Mouse (Mus musculus) ES-Bruce4 (cell line): ENCODE results near the gene Actl10. TPM values are rescaled to one million over a fixed set of nuclear protein-coding genes. Genes with fewer than 3 reads are reported as not detected.

Source experiments
- H3K27ac ChIP-seq: 2 replicates; pipeline ENCODE4 v1.5.1; 2012; ENCODE audit warnings: low read length, inconsistent platforms; ENCODE audit not compliant: insufficient read depth
- H3K27me3 ChIP-seq: 2 replicates; pipeline ENCODE4 v1.6.1; 2012; ENCODE audit warnings: mild to moderate bottlenecking, low read length, inconsistent platforms; ENCODE audit not compliant: control insufficient read depth, poor library complexity, insufficient read depth, severe bottlenecking
- H3K36me3 ChIP-seq: 2 replicates; pipeline ENCODE4 v1.6.1; 2012; ENCODE audit warnings: inconsistent platforms, mild to moderate bottlenecking, low read length, moderate library complexity; ENCODE audit not compliant: control insufficient read depth, poor library complexity, insufficient read depth, severe bottlenecking
- H3K4me1 ChIP-seq: one replicate; pipeline ENCODE4 v1.8.1; 2011; ENCODE audit warnings: low read length; ENCODE audit not compliant: control insufficient read depth, insufficient read depth
- H3K4me3 ChIP-seq: 2 replicates; pipeline ENCODE4 v1.5.1; 2011; ENCODE audit warnings: low read depth, mild to moderate bottlenecking, low read length
- H3K9ac ChIP-seq: 2 replicates; pipeline ENCODE4 v1.6.1; 2012; ENCODE audit warnings: low read depth, mild to moderate bottlenecking, inconsistent platforms; ENCODE audit not compliant: poor library complexity, severe bottlenecking
- H3K9me3 ChIP-seq: replicated peaks from 2 replicates; pipeline ENCODE4 v1.6.1; 2012; ENCODE audit warnings: mild to moderate bottlenecking, low read length, inconsistent platforms; ENCODE audit not compliant: control insufficient read depth, poor library complexity, insufficient read depth, severe bottlenecking
- CTCF ChIP-seq: IDR thresholded peaks from one replicate; pipeline ENCODE4 v1.8.1; 2011; ENCODE audit warnings: low read depth, low read length
- EP300 ChIP-seq: IDR thresholded peaks from 2 replicates; pipeline ENCODE4 v1.6.1; 2011; ENCODE audit warnings: low read depth, low read length; ENCODE audit not compliant: insufficient read depth
- POLR2A ChIP-seq: IDR thresholded peaks from one replicate; pipeline ENCODE4 v1.8.1; 2011; ENCODE audit warnings: low read length; ENCODE audit not compliant: insufficient read depth
- polyA plus RNA-seq: library from polyadenylated mRNA; stranded (reverse); fragments of >200 nt; gene quantifications from 2 replicates; pipeline ENCODE4 v1.2.4, GENCODE M21; 2011; ENCODE audit warnings: low read depth; ENCODE audit not compliant: missing spikeins, insufficient read depth, insufficient read length

Actl10 gene
- polyA plus RNA-seq, 1 experiment = not detected

DNA sequence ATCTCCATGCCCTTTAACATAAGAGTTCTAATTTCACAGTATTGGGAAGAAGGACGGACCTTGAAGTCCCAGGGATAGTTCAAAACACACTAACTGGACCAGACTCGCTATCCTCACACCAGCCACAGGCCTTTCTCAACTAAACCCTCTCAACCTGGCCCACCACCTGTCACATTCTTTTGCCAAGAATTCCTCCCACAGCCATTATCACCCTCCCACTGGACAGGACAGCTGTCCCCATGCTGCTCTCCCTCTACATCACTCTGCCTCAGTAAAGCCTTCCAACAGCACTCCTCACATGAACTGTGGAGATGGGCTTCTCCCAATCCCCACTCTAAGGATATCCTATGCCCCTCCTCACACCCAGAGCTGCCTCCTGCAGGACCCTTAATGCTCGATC is 14.0 kb downstream of the Actl10 start:
- Histone ChIP-seq H3K4me3 (no peak overlapping the region), H3K36me3 (peaks cover 16% of the 10 kb centered on the region), H3K9ac (no peak overlapping the region), H3K27ac (no peak overlapping the region), H3K27me3 (no peaks in the 10 kb centered on the region), H3K4me1 (peaks cover 1% of the 10 kb centered on the region), H3K9me3 (no peaks in the 10 kb centered on the region)
- TF ChIP-seq POLR2A (no peak), EP300 (no peak), CTCF (no peak)

DNA sequence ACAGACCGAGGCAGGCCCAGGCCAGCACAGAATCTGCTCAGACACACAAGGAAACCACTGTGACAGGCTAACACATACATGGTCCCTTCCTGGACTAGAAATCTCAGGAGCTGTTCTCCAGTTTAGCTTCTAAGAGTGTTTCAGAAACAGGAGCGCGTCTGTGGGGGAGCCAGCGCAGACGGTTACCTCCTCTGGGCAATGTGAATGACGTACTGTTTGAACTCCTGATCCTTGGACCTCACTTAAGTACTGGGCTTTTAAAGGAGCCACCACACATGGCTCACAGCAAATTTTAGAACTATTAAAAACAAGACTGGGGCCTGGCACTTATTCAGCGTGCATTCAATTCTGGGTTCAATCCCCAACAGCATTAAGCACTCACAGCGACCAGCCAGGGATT is 15.1 kb downstream of the Actl10 start:
- no peak overlapping the region for H3K27ac ChIP-seq
- no peak for TF ChIP-seq EP300
- no peaks in the 10 kb centered on the region for H3K9me3 ChIP-seq
- peaks cover 15% of the 10 kb centered on the region for H3K36me3 ChIP-seq
- no peak overlapping the region for H3K9ac ChIP-seq
- no peak overlapping the region for H3K4me3 ChIP-seq
- no peaks in the 10 kb centered on the region for H3K27me3 ChIP-seq
- peaks cover 1% of the 10 kb centered on the region for H3K4me1 ChIP-seq

- peaks cover 1% of the 10 kb centered on the region for H3K4me1 ChIP-seq
- H3K9ac ChIP-seq = peak overlapping the region; percentile 85; the same call in 1 of the 2 replicates
- no peaks in the 10 kb centered on the region for H3K27me3 ChIP-seq
- no peak for TF ChIP-seq EP300
- TF ChIP-seq POLR2A = no peak
- no peak for TF ChIP-seq CTCF
- no peak overlapping the region for H3K27ac ChIP-seq
- no peaks in the 10 kb centered on the region for H3K9me3 ChIP-seq
- peak overlapping the region; percentile 99 for H3K4me3 ChIP-seq
- peaks cover 11% of the 10 kb centered on the region for H3K36me3 ChIP-seq
Observed at GRCm38 (mm10) chr2:154567766-154568165, 16.2 kb downstream of the Actl10 start.

- H3K9ac ChIP-seq = peak overlapping the region; percentile 85
- no peaks in the 10 kb centered on the region for H3K27me3 ChIP-seq
- H3K9me3 ChIP-seq = no peaks in the 10 kb centered on the region
- TF ChIP-seq POLR2A (no peak), EP300 (no peak), CTCF (no peak)
- peaks cover 1% of the 10 kb centered on the region for H3K4me1 ChIP-seq
- peak overlapping the region; percentile 99 for H3K4me3 ChIP-seq
- H3K36me3 ChIP-seq = peaks cover 4% of the 10 kb centered on the region
- no peak overlapping the region for H3K27ac ChIP-seq
Observed at GRCm38 (mm10) chr2:154568329-154569070, 16.9 kb downstream of the Actl10 start.

DNA sequence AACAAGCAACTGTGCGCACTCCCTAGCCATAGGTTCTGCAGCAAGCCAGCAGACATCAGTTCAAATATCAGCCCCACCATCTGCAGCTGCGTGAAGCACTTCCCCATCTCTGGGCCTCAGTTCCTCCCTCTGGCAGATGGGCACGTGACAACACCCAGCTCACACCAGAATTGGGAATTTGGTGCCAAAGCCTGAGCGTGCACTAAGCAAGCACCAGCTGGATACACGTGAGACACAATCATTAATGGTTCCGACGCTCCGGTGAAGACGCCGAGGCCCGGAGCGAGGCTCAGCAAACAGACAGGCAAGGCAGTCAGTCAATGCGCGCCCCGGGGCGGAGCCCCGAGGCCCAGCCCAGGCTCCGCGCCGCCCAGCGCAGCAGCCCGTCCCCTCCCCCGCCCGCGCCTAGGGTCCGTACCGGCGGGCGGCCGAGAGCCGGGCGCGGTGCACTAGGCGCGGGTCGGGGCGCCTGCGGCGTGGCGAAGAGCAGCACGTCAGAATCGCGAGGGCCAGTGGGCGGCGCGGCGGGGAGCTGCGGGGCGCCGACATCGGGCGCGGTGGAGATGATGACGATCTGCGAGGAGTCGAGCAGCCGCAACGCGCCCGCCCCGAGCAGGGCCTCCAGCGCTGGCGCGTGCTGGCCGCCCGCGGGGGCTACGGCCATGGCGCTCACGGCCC is 17.6 kb downstream of the Actl10 start:
- Histone ChIP-seq H3K4me1 (peaks cover 1% of the 10 kb centered on the region), H3K4me3 (peak overlapping the region; percentile 99), H3K36me3 (peaks cover under 1% of the 10 kb centered on the region; the same call in 1 of the 2 replicates), H3K9ac (peak overlapping the region; percentile 85), H3K9me3 (no peaks in the 10 kb centered on the region), H3K27ac (no peak overlapping the region), H3K27me3 (no peaks in the 10 kb centered on the region)
- TF ChIP-seq CTCF (no peak), POLR2A (no peak), EP300 (no peak)

GRCm38 (mm10) chr2:154569836-154570286 is 18.3 kb downstream of the Actl10 start, which contains the start of gene E2f1:
E2f1 (minus strand) TSS chr2:154569892.
- H3K4me1 ChIP-seq = peaks cover 1% of the 10 kb centered on the region
- TF ChIP-seq CTCF (no peak), POLR2A (peak; percentile 78)

More at GRCm38 (mm10) chr2:154569836-154570286, 18.3 kb downstream of the Actl10 start, which contains the start of gene E2f1:
- H3K4me3 ChIP-seq = peak within 1 kb of the TSS; percentile 99
- peak within 1 kb of the TSS; percentile 85 for H3K9ac ChIP-seq
- H3K27ac ChIP-seq = peak within 1 kb of the TSS; percentile 56
- no peaks in the 10 kb centered on the region for H3K36me3 ChIP-seq
- H3K27me3 ChIP-seq = no peaks in the 10 kb centered on the region
- H3K9me3 ChIP-seq = no peaks in the 10 kb centered on the region
